12 mouse cellular contexts compared by ENCODE assay signal in the genomic region with DNA sequence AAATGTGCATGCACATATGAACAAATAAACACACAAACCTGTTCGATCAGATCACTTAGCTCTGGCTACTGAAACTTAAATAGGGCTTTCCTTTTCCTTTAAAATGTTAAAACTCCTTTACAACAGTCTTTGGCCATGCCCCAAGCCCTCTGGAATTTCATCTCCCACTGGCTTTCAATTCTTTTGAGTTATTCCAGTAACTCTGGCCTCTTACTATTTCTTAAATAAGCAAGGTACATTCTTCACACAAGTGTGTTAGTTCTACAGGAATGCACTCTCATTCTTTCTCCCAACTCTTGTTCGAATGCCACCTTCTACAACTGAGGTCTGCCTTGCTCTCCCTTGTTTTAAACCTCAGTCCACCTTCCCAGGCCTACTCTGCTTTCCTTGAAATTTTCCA.
"Had no signal": no experiment of that assay in that cellular context is flagged by ENCODE, and none has a peak within 500 bp of the region (broad histone marks: within the 10 kb centered on the region; RNA-seq: fewer than 3 reads in every experiment).

No protein-coding gene starts in this region.

- H3K9ac ChIP-seq: limb, embryonic 13.5 days; liver, embryonic 14.5 days; lung, embryonic 14.5 days; midbrain, embryonic 15.5 days; neural tube, embryonic 12.5 days had no signal

- ATAC-seq: intestine, embryonic 16.5 days; midbrain, embryonic 15.5 days had no signal

- H3K4me2 ChIP-seq: limb, embryonic 13.5 days; lung, embryonic 14.5 days; midbrain, embryonic 15.5 days; neural tube, embryonic 12.5 days had no signal

- H3K27ac ChIP-seq: left cerebral cortex, adult 2 months; limb, embryonic 13.5 days; liver, embryonic 14.5 days; midbrain, embryonic 10.5 days; midbrain, embryonic 15.5 days; neural tube, embryonic 12.5 days; stomach, postnatal 0 days had no signal

- H3K27me3 ChIP-seq: limb, embryonic 13.5 days; midbrain, embryonic 15.5 days; neural tube, embryonic 12.5 days had no signal

- H3K4me3 ChIP-seq: left cerebral cortex, adult 2 months; limb, embryonic 13.5 days; midbrain, embryonic 10.5 days; midbrain, embryonic 15.5 days; neural tube, embryonic 12.5 days had no signal

- H3K9me3 ChIP-seq: limb, embryonic 13.5 days; midbrain, embryonic 10.5 days; midbrain, embryonic 15.5 days; neural tube, embryonic 12.5 days had no signal

- DNase-seq: kidney, adult 9 months; kidney, postnatal 10 days; lung, embryonic 14.5 days; thymus, postnatal 14 days had no signal

- H3K36me3 ChIP-seq: limb, embryonic 13.5 days; midbrain, embryonic 10.5 days; midbrain, embryonic 15.5 days; neural tube, embryonic 12.5 days had no signal
